Mouse (Mus musculus) embryonic fibroblast, embryonic 13.5 days (primary cell): Measurements from ENCODE around the gene Cdk2ap1. TPM values are rescaled to one million over a fixed set of nuclear protein-coding genes. Genes with fewer than 3 reads are reported as not detected.
"Not testable (repeated sequence)": the region's sequence is repeated elsewhere in the genome, so short reads cannot be mapped to it uniquely, and the experiment has no call there.

Experiments used
- H3K27ac ChIP-seq: 2 replicates; pipeline ENCODE4 v1.5.1; 2012; ENCODE audit warnings: low read length, control low read depth, inconsistent platforms; ENCODE audit not compliant: insufficient read depth
- H3K4me1 ChIP-seq: 2 replicates; pipeline ENCODE4 v1.6.1; 2011; ENCODE audit warnings: low read length; ENCODE audit not compliant: control insufficient read depth, insufficient read depth
- H3K4me3 ChIP-seq: 2 replicates; pipeline ENCODE4 v1.5.1; 2011; ENCODE audit warnings: mild to moderate bottlenecking, control low read depth, low read length; ENCODE audit not compliant: insufficient read depth
- CTCF ChIP-seq: IDR thresholded peaks from 2 replicates; pipeline ENCODE4 v1.5.1; 2011; ENCODE audit warnings: mild to moderate bottlenecking, control low read depth, low read length, moderate library complexity, borderline replicate concordance; ENCODE audit not compliant: insufficient read depth
- POLR2A ChIP-seq: IDR thresholded peaks from 2 replicates; pipeline ENCODE4 v1.6.1; 2011; ENCODE audit warnings: low read depth, mild to moderate bottlenecking, control low read depth, low read length, moderate library complexity
- polyA plus RNA-seq: library from polyadenylated mRNA; stranded (reverse); fragments of >200 nt; gene quantifications from 2 replicates; pipeline ENCODE4 v1.2.4, GENCODE M21; 2011; ENCODE audit warnings: low read depth; ENCODE audit not compliant: missing spikeins, insufficient read length

Gene Cdk2ap1
- polyA plus RNA-seq, 1 experiment, result 242 TPM

- H3K4me3 ChIP-seq, result peak overlapping the region; percentile 85
- peaks cover 9% of the 10 kb centered on the region; the same call in 1 of the 2 replicates for H3K4me1 ChIP-seq
- H3K27ac ChIP-seq, result peak overlapping the region; percentile 69
- TF ChIP-seq CTCF (no peak), POLR2A (peak; percentile 90)
Measured at GRCm38 (mm10) chr5:124352141-124352920, 10.6 kb downstream of the Cdk2ap1 start.

- peaks cover 9% of the 10 kb centered on the region; the same call in 1 of the 2 replicates for H3K4me1 ChIP-seq
- TF ChIP-seq POLR2A, result no peak
- TF ChIP-seq CTCF, result no peak
- H3K27ac ChIP-seq, result peak overlapping the region; percentile 69
- H3K4me3 ChIP-seq, result peak overlapping the region; percentile 37
Measured at GRCm38 (mm10) chr5:124351604-124352003, 11.3 kb downstream of the Cdk2ap1 start.

- Histone ChIP-seq H3K4me3 (peak overlapping the region; percentile 37), H3K4me1 (peaks cover 9% of the 10 kb centered on the region; the same call in 1 of the 2 replicates), H3K27ac (peak overlapping the region; percentile 69)
- TF ChIP-seq POLR2A (peak; percentile 73), CTCF (no peak)
Measured at GRCm38 (mm10) chr5:124351111-124351560, 11.7 kb downstream of the Cdk2ap1 start.

- Histone ChIP-seq H3K4me3 (no peak overlapping the region), H3K4me1 (peaks cover 9% of the 10 kb centered on the region; the same call in 1 of the 2 replicates), H3K27ac (no peak overlapping the region)
- no peak for TF ChIP-seq POLR2A
- TF ChIP-seq CTCF, result no peak
Measured at GRCm38 (mm10) chr5:124350350-124350749, 12.5 kb downstream of the Cdk2ap1 start.

GRCm38 (mm10) chr5:124349196-124349595 is 13.7 kb downstream of the Cdk2ap1 start:
- Histone ChIP-seq H3K4me1 (peaks cover 9% of the 10 kb centered on the region; the same call in 1 of the 2 replicates), H3K4me3 (no peak overlapping the region), H3K27ac (no peak overlapping the region)
- no peak for TF ChIP-seq POLR2A
- TF ChIP-seq CTCF, result no peak

- H3K27ac ChIP-seq, result no peak overlapping the region
Measured at GRCm38 (mm10) chr5:124342897-124343296, 20.0 kb downstream of the Cdk2ap1 start.

GRCm38 (mm10) chr5:124341753-124342339 is 21.0 kb downstream of the Cdk2ap1 start:
- not testable (repeated sequence) for H3K4me1 ChIP-seq, H3K4me3 ChIP-seq

More at GRCm38 (mm10) chr5:124342897-124343296, 20.0 kb downstream of the Cdk2ap1 start:
- no peak for TF ChIP-seq CTCF
- no peak for TF ChIP-seq POLR2A
- peaks cover 9% of the 10 kb centered on the region for H3K4me1 ChIP-seq
- no peak overlapping the region for H3K4me3 ChIP-seq

GRCm38 (mm10) chr5:124338791-124339190 is 24.1 kb downstream of the Cdk2ap1 start:
- Histone ChIP-seq H3K27ac (no peak overlapping the region), H3K4me1 (peaks cover 9% of the 10 kb centered on the region), H3K4me3 (no peak overlapping the region)
- TF ChIP-seq CTCF (no peak), POLR2A (no peak)

More at GRCm38 (mm10) chr5:124341753-124342339, 21.0 kb downstream of the Cdk2ap1 start:
- H3K27ac ChIP-seq, result peak overlapping the region; percentile 27; the same call in 1 of the 2 replicates

- Histone ChIP-seq H3K27ac (no peak overlapping the region), H3K4me3 (no peak overlapping the region), H3K4me1 (peaks cover 6% of the 10 kb centered on the region)
- no peak for TF ChIP-seq CTCF
- no peak for TF ChIP-seq POLR2A
Measured at GRCm38 (mm10) chr5:124337909-124338308, 25.0 kb downstream of the Cdk2ap1 start.

GRCm38 (mm10) chr5:124337103-124337502 is 25.8 kb downstream of the Cdk2ap1 start:
- Histone ChIP-seq H3K4me3 (no peak overlapping the region), H3K27ac (no peak overlapping the region), H3K4me1 (peaks cover 5% of the 10 kb centered on the region; the same call in 1 of the 2 replicates)
- no peak for TF ChIP-seq POLR2A
